Mouse (Mus musculus): ENCODE data around the gene Ascl5. TPM values are rescaled to one million over a fixed set of nuclear protein-coding genes. Genes with fewer than 3 reads are reported as not detected.

Gene Ascl5
- total and polyA plus RNA-seq, 2 experiments: not detected

DNA sequence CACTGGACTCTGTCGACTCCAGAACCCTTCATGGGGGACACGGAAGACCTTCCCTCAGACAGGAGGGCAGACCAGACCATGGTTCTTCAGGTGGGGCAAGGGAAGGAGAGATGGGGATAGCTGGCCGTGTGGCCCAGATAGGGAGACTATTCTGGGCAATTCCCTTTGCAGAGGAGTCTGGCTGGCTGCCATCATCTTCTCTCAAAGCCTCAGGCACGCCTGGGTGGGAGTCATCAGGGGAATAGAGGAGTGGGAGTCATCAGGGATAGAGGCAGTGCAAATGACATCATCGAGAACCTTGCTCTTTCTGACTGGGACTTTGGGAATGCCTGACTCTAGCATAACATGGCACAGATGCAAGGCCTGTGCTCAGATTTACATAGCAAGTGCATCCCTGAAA, 13.4 kb downstream of the Ascl5 start:
- no peak overlapping the region for H3K4me3 ChIP-seq (ENCODE audit: insufficient read depth, low read depth, low read length)
- DNase-seq (ENCODE audit: extremely low read depth, low read depth, low spot score): no peak
- H3K27ac ChIP-seq (replicated peaks; ENCODE audit: insufficient read depth, low read depth, low read length): no peak overlapping the region
- H3K9ac ChIP-seq (ENCODE audit: low read depth, low read length): no peak overlapping the region
- H3K79me2 ChIP-seq (ENCODE audit: control insufficient read depth, insufficient read depth, low read length): no peaks in the 10 kb centered on the region
- WGBS: 72% methylated on average over 5 of the region's 5 CpGs
- H3K27me3 ChIP-seq (ENCODE audit: control insufficient read depth, insufficient read depth, low read length): no peaks in the 10 kb centered on the region
- H3K4me1 ChIP-seq (ENCODE audit: control insufficient read depth, insufficient read depth, low read length): no peaks in the 10 kb centered on the region
- H3K36me3 ChIP-seq (ENCODE audit: control insufficient read depth, insufficient read depth, low read length): no peaks in the 10 kb centered on the region
- TF ChIP-seq POLR2A (IDR thresholded peaks at IDR 0.05; ENCODE audit: extremely low read depth, insufficient read depth, low read length) (no peak), CTCF (IDR thresholded peaks at IDR 0.05; ENCODE audit: low read depth, low read length) (no peak)

DNA sequence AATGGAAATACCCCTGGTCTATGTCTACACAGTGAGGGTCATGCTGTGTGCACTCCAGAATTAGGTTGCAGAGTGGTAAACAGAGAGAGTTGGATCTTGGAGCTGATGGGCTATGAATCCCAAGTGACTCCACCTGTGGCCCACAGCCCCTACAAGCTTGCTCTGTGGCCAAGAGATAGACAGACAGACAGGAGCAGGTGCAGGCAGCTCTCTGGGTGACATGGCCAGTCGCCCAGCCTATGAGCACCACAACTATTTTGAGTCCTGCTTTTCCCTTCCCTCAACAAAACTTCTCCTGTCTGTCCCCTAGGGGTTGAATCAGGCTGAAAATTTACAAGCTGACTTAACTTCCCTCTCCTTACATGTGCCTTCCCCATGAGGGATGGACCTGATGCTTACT, 16.0 kb downstream of the Ascl5 start:
- Histone ChIP-seq H3K27ac (replicated peaks; ENCODE audit: insufficient read depth, low read depth, low read length) (no peak overlapping the region), H3K79me2 (ENCODE audit: control insufficient read depth, insufficient read depth, low read length) (no peaks in the 10 kb centered on the region), H3K27me3 (ENCODE audit: control insufficient read depth, insufficient read depth, low read length) (no peaks in the 10 kb centered on the region), H3K36me3 (ENCODE audit: control insufficient read depth, insufficient read depth, low read length) (no peaks in the 10 kb centered on the region), H3K4me3 (ENCODE audit: insufficient read depth, low read depth, low read length) (no peak overlapping the region), H3K4me1 (ENCODE audit: control insufficient read depth, insufficient read depth, low read length) (no peaks in the 10 kb centered on the region), H3K9ac (ENCODE audit: low read depth, low read length) (no peak overlapping the region)
- TF ChIP-seq POLR2A (IDR thresholded peaks at IDR 0.05; ENCODE audit: extremely low read depth, insufficient read depth, low read length) (no peak), CTCF (IDR thresholded peaks at IDR 0.05; ENCODE audit: low read depth, low read length) (no peak)
- DNase-seq (ENCODE audit: extremely low read depth, low read depth, low spot score): no peak
- WGBS: 73% methylated on average over 1 of the region's 1 CpGs

DNA sequence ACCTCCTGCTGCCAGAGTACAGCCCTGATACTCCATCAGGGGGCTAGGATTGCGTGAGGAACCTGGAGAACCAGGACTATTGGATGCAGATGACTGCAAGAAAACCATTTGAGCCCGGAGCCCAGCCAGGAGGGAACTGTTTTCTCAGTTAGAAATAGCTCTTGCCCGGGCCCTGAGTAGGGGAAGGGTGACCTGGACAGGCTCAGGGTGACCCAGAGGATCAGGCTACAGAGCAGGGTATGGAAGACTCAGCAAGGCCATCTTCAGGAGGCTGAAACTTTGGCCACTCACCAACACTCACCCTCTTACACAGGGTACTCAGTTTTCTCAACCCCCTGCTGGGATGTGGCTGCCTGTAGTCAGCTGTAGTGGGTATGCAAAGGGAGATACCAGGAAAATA, 17.0 kb downstream of the Ascl5 start:
- Histone ChIP-seq H3K27ac (replicated peaks; ENCODE audit: insufficient read depth, low read depth, low read length) (no peak overlapping the region), H3K79me2 (ENCODE audit: control insufficient read depth, insufficient read depth, low read length) (no peaks in the 10 kb centered on the region), H3K36me3 (ENCODE audit: control insufficient read depth, insufficient read depth, low read length) (no peaks in the 10 kb centered on the region), H3K4me1 (ENCODE audit: control insufficient read depth, insufficient read depth, low read length) (no peaks in the 10 kb centered on the region), H3K4me3 (ENCODE audit: insufficient read depth, low read depth, low read length) (no peak overlapping the region), H3K9ac (ENCODE audit: low read depth, low read length) (no peak overlapping the region), H3K27me3 (ENCODE audit: control insufficient read depth, insufficient read depth, low read length) (no peaks in the 10 kb centered on the region)
- no peak for TF ChIP-seq CTCF (IDR thresholded peaks at IDR 0.05; ENCODE audit: low read depth, low read length)
- no peak for TF ChIP-seq POLR2A (IDR thresholded peaks at IDR 0.05; ENCODE audit: extremely low read depth, insufficient read depth, low read length)
- WGBS: 72% methylated on average over 3 of the region's 3 CpGs
- no peak for DNase-seq (ENCODE audit: extremely low read depth, low read depth, low spot score)

DNA sequence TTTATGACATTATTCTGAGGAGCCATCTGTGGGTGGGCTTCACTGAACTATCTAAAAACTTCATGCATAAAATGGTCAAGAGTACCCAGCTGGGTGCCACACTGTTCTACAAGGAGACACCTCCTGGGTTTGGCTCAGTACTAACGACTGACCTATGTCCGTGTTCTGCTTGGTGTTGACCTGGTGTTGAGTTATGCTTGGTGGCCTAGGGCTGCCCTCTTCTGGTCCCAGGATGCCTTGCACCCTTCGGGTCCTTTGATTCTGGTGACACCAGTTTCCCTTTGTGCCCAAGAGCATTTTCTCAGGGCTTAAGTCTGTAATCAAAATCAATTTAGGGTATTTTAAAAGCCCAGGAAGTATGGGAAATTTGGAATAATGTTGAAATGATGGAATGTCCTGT, 25.5 kb downstream of the Ascl5 start:
- Histone ChIP-seq H3K79me2 (ENCODE audit: control insufficient read depth, insufficient read depth, low read length) (no peaks in the 10 kb centered on the region), H3K9ac (ENCODE audit: low read depth, low read length) (no peak overlapping the region), H3K27ac (replicated peaks; ENCODE audit: insufficient read depth, low read depth, low read length) (no peak overlapping the region), H3K4me3 (ENCODE audit: insufficient read depth, low read depth, low read length) (no peak overlapping the region), H3K4me1 (ENCODE audit: control insufficient read depth, insufficient read depth, low read length) (no peaks in the 10 kb centered on the region), H3K36me3 (ENCODE audit: control insufficient read depth, insufficient read depth, low read length) (no peaks in the 10 kb centered on the region), H3K27me3 (ENCODE audit: control insufficient read depth, insufficient read depth, low read length) (no peaks in the 10 kb centered on the region)
- WGBS: 5% methylated on average over 3 of the region's 3 CpGs
- peak; percentile 90 for TF ChIP-seq CTCF (IDR thresholded peaks at IDR 0.05; ENCODE audit: low read depth, low read length)
- TF ChIP-seq POLR2A (IDR thresholded peaks at IDR 0.05; ENCODE audit: extremely low read depth, insufficient read depth, low read length): no peak
- peak; percentile 45 for DNase-seq (ENCODE audit: extremely low read depth, low read depth, low spot score)

DNA sequence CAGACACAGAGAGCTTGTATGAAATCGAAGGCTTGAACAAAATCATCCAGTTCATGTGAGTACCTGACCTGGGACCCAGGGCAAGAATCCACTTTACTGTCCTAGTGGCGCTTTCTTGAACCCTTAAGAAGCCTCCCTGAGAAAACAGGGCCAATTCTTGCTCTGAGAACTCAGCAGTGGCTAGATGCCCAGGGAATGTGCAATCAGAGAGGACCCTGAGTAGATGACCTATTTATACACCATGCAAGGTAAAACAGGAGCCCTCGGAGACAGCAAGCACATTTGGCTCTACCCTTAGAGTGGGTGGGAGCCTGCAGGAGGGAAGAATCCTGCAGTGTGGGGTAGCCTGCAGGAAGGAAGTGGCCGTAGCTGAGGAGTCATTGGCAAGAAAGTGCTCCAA, 27.1 kb downstream of the Ascl5 start:
- no peaks in the 10 kb centered on the region for H3K4me1 ChIP-seq (ENCODE audit: control insufficient read depth, insufficient read depth, low read length)
- WGBS: 58% methylated on average over 4 of the region's 4 CpGs
- no peaks in the 10 kb centered on the region for H3K27me3 ChIP-seq (ENCODE audit: control insufficient read depth, insufficient read depth, low read length)
- H3K4me3 ChIP-seq (ENCODE audit: insufficient read depth, low read depth, low read length): no peak overlapping the region
- H3K36me3 ChIP-seq (ENCODE audit: control insufficient read depth, insufficient read depth, low read length): no peaks in the 10 kb centered on the region
- no peaks in the 10 kb centered on the region for H3K79me2 ChIP-seq (ENCODE audit: control insufficient read depth, insufficient read depth, low read length)
- no peak for DNase-seq (ENCODE audit: extremely low read depth, low read depth, low spot score)
- no peak overlapping the region for H3K9ac ChIP-seq (ENCODE audit: low read depth, low read length)
- no peak overlapping the region for H3K27ac ChIP-seq (replicated peaks; ENCODE audit: insufficient read depth, low read depth, low read length)
- TF ChIP-seq POLR2A (IDR thresholded peaks at IDR 0.05; ENCODE audit: extremely low read depth, insufficient read depth, low read length) (no peak), CTCF (IDR thresholded peaks at IDR 0.05; ENCODE audit: low read depth, low read length) (no peak)

DNA sequence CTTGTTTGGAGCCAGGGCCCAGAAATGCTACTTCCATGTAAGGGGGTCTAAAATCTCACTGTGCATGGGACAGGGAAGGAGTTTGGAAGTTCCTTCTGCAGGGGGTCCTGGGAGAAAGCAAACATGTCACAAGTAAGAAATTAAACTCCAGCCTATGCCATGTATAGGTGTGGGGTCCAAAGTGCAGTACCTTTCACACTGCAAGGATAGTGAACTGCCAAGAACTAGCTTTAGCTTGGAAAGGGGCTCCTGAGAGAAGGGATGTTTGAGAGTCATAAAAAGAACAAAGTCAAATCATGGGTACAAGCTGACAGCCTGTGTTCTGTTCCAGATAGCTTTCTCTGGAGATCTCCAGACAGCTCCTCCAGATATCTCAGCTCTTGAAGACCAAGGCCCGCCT, 30.6 kb downstream of the Ascl5 start:
- DNase-seq (ENCODE audit: extremely low read depth, low read depth, low spot score): no peak
- Histone ChIP-seq H3K27me3 (ENCODE audit: control insufficient read depth, insufficient read depth, low read length) (no peaks in the 10 kb centered on the region), H3K79me2 (ENCODE audit: control insufficient read depth, insufficient read depth, low read length) (no peaks in the 10 kb centered on the region), H3K9ac (ENCODE audit: low read depth, low read length) (no peak overlapping the region), H3K36me3 (ENCODE audit: control insufficient read depth, insufficient read depth, low read length) (no peaks in the 10 kb centered on the region), H3K4me1 (ENCODE audit: control insufficient read depth, insufficient read depth, low read length) (no peaks in the 10 kb centered on the region), H3K4me3 (ENCODE audit: insufficient read depth, low read depth, low read length) (no peak overlapping the region), H3K27ac (replicated peaks; ENCODE audit: insufficient read depth, low read depth, low read length) (no peak overlapping the region)
- TF ChIP-seq POLR2A (IDR thresholded peaks at IDR 0.05; ENCODE audit: extremely low read depth, insufficient read depth, low read length) (no peak), CTCF (IDR thresholded peaks at IDR 0.05; ENCODE audit: low read depth, low read length) (no peak)
- 85% methylated on average over 1 of the region's 1 CpGs for WGBS

All from liver, adult 2 months (tissue).